Mouse (Mus musculus) small intestine, adult 2 months (tissue): ENCODE measurements around the gene Ikzf4.

Source experiments
- CTCF ChIP-seq: fragments of 200-500 bp; IDR thresholded peaks from 2 replicates; pipeline ENCODE4 v1.5.1; 2012; ENCODE audit warnings: low read depth, mild to moderate bottlenecking, control low read depth, inconsistent platforms, low read length, moderate library complexity, mixed read lengths; ENCODE audit not compliant: insufficient replicate concordance, insufficient read length; ENCODE audit errors: extremely low read depth
- POLR2A ChIP-seq: fragments of 200-500 bp; IDR thresholded peaks from 2 replicates; pipeline ENCODE4 v1.6.1; 2012; ENCODE audit warnings: low read depth, mild to moderate bottlenecking, control low read depth, inconsistent platforms, low read length, moderate library complexity

DNA sequence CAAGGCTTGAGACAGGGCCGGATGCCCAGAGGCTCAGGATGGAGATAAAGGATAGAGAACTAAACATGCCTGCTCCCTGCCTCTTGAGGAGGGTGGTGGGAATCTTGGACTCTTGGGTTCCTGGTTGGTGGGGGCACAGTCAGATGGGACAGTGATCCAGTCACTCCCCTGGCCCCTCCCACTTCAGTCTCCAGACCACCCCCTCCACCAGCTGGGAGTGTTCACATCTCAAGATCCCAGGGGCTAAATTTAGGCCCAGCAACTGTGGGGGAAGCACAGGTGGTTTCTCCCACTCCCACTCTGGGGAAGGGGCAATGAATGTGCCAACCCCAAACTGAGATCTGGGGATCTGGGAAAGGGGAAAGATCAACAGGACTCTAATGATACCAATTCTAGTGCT, 57.7 kb downstream of the Ikzf4 start:
- TF ChIP-seq CTCF (no peak), POLR2A (no peak)
